Mouse (Mus musculus) brain, adult 2 months (tissue): ENCODE data around the gene Slc38a8.

Source experiments
- DNase-seq: peaks from one replicate; pipeline ENCODE4 v3.0.0; 2011; ENCODE audit warnings: low read depth, low spot score

Slc38a8 gene

DNA sequence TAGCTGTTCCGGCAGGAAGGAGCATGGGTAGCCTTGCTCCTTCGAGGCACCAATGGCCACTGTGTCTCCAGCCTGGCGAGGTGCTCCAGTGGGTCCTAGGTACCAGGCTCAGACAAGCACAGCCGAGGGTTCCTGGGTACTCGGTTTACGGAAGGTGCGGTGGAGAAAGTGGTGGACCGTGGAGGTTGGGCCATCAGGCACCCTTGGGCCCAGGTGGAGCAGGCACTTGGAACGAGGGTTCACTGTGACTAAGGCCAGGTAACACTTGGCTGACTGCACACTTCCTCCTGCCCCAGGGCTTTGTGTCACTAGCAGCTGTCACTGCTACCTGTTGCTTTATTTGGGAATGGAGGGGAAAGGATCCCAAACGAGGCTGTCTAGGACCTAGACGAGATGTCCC, 64.0 kb downstream of the Slc38a8 start:
- no peak for DNase-seq

DNA sequence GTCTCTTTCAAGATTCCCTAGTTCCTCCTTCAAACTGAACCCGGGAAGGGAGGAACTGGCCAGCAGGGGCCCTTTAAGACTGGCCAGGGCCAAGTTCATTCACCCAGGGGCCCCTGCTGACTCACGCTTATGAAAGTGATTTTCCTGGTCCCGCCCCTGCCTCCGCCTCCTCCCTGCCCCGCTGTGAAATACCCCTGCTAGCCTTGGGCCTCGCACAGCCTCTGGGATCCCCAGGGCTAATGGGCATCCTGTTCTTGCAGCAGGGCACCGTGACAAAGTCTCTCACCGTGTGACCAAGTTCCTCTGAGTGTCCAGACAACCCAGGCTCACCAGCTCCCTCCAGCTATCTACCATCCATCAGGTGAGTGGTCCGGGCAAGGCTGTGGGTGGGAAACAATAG, 64.6 kb downstream of the Slc38a8 start:
- no peak for DNase-seq

DNA sequence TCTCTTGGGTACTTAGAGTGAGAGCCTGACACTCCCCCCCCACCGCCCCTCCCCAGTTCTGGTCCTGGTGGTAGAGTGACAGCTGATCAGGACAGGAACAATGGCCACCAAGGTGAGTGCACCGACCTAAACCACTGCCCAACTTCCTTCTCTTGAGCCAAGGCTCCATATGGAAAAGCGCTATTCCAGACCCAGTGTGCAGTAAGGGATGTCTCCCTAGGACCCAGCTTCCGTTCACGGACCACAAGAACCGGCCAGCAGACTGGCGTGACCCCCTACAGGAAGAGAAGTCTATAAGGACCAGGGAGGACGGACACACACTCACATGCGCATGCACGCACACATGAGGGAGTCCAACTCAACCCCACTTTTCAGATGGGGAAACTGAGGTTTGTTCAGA, 65.2 kb downstream of the Slc38a8 start:
- DNase-seq, result no peak

GRCm38 (mm10) chr8:119435527-119435926, 66.0 kb downstream of the Slc38a8 start:
- no peak for DNase-seq

DNA sequence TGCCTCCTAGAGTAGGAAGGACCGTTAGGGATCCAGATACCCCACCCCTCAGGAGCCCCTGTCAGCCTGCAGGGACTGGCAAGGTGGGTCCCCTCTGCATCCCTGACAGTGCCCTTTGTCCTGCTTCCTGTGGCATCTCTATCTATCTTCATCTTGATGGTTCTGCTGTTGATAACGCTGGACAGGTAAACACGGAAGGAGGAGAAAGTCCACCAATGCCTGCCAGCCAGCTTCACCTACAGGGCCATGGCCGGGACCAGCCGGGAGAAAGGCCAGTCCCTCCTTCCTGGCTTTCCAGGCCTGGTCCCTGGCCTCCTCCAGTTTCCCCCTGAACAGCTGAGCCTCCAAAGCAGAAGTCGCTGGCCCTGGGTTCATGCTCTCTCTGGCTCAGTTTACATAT, 66.9 kb downstream of the Slc38a8 start:
- no peak for DNase-seq

GRCm38 (mm10) chr8:119433582-119434174, 67.8 kb downstream of the Slc38a8 start, which contains the start of gene Osgin1:
Osgin1 (plus strand) TSS chr8:119434124.
- DNase-seq, result no peak

DNA sequence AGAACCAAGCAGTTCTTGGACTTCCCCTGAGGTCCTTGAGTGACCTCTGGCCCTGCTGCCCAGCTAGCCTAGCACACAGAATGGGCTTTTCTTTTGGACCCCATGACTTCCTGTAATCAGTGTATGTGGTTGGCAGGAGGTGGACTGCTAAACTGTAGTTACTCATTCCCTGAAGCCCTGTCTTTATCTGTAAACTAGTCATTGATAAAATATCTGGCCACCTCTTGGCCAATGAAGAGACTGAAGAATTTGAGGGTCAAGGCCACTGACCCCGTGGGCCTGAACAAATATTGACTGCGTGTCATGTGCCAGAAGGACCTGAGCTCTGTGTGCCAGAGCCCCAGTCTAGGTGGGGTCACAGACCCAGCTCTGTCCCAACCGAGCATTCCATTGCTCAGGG, 69.1 kb downstream of the Slc38a8 start:
- no peak for DNase-seq

DNA sequence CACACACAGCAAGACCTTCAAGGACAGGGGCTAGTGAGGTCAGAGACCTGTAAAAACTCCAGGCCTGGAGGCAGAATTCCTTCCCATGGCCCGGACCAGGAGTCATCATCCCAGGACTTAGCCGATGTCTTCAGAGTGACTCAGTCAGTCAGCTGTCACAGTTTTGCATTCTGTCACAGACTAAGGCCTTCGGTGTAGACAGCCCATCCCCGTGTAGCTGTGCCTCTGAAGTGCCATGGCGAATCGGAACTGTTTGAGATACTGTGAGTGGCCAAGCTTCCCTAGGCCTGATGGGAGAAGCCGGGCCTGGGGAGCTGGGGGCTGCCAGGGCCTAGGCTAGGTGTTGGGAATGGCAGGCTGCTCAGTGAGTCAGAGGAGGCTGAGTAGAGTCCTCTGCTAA, 70.8 kb downstream of the Slc38a8 start:
- no peak for DNase-seq

GRCm38 (mm10) chr8:119430250-119430649, 71.2 kb downstream of the Slc38a8 start:
- no peak for DNase-seq
